Mouse (Mus musculus) testis, adult 2 months (tissue): Measurements from ENCODE around the gene Hist2h2be.

Source experiments
- CTCF ChIP-seq: fragments of 200-500 bp; IDR thresholded peaks from 2 replicates; pipeline ENCODE4 v1.5.1; 2012; ENCODE audit warnings: low read depth, mild to moderate bottlenecking, inconsistent platforms, low read length, moderate library complexity; ENCODE audit not compliant: control insufficient read depth, insufficient read depth, insufficient replicate concordance
- POLR2A ChIP-seq: fragments of 200-500 bp; IDR thresholded peaks from 2 replicates; pipeline ENCODE4 v1.6.1; 2012; ENCODE audit warnings: low read depth, mild to moderate bottlenecking, inconsistent platforms, low read length, moderate library complexity; ENCODE audit not compliant: control insufficient read depth

DNA sequence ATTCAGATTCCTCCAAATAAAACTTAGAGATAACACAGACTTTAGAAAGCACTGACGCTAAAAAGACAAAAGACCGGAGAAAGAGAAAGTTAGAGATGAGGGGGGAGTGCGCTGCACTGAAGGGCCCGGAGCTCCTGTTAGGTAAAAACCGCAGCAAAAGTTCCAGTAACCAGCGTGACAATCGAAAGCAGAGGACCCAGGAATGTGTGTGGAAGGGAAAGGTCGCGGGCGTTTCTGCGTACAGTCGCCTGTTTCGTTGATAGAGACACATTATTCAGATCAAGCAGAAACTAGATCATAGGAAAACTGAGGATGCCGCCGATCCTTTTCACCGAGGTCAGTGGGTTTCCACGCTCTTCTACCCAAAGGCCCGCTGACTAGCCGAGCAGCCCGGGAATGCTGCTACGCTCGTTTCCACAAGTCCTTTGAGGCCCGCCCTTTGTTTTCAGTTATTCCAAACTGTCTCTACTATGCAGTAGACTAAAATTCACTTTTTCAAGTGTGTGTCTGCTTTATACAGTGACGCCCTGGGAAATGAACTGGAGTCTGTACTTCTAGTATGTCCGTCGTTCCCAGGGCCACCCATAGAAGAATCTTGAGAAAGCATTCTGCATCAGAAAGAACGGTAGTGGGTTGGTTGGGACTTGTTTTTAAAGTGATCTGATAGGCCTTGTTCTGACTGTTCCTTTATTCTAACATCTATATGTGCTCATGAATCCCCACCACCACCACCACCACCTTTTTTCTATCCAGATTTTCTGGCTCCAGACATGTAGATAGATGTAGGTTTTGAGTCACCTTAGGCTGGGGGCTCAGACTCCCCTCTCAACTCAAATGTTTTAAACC is 42.9 kb downstream of the Hist2h2be start:
- TF ChIP-seq POLR2A (no peak), CTCF (no peak)
